Mouse (Mus musculus) ES-Bruce4 (cell line): ENCODE measurements around the gene Cfap61.

Experiments used
- CTCF ChIP-seq: IDR thresholded peaks from one replicate; pipeline ENCODE4 v1.8.1; 2011; ENCODE audit warnings: low read depth, low read length
- POLR2A ChIP-seq: IDR thresholded peaks from one replicate; pipeline ENCODE4 v1.8.1; 2011; ENCODE audit warnings: low read length; ENCODE audit not compliant: insufficient read depth

DNA sequence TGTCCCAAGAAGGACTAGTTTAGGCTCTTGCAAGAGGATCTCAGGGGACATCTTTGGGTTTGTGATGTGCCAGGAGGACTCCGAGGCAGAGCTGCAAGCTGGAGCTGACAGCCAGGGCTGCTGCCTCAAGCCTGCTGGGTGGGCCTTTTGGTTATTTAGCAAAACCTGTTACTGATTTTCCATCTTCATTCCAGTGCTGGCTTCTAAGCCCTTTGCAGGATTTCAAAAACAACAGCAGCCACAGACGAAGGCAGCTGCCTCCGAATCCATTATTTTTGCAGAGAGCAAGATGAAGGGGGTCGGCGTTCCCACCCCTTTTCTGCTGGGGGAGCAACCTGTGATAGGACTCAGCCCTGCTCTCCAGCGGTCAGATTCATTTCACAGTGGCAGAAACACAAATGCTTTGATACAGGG, 47.1 kb downstream of the Cfap61 start:
- TF ChIP-seq POLR2A, result no peak
- TF ChIP-seq CTCF, result no peak
